Mouse (Mus musculus) forebrain, postnatal 0 days (tissue): ENCODE results near the gene Prdm16. TPM values are rescaled to one million over a fixed set of nuclear protein-coding genes. Genes with fewer than 3 reads are reported as not detected.

Experiments used
- ATAC-seq: fragments of 200-750 bp; cut with Nextera tagmentation; 2 replicates; pipeline ENCODE4 v1.8.0; 2017; ENCODE audit warnings: mild to moderate bottlenecking, moderate library complexity
- DNase-seq: peaks from one replicate; pipeline ENCODE4 v3.0.0-alpha.2; 2015
- H3K27ac ChIP-seq: fragments of 300-500 bp; sonication (generic); 2 replicates; pipeline ENCODE4 v1.5.1; 2014; ENCODE audit warnings: low read depth, mild to moderate bottlenecking, antibody characterized with exemption, low read length, moderate library complexity, mixed read lengths
- H3K27me3 ChIP-seq: fragments of 300-500 bp; sonication (generic); 2 replicates; pipeline ENCODE4 v1.6.1; 2014; ENCODE audit warnings: mild to moderate bottlenecking, low read length, mixed read lengths; ENCODE audit not compliant: insufficient read depth
- H3K36me3 ChIP-seq: fragments of 300-500 bp; sonication (generic); 2 replicates; pipeline ENCODE4 v1.6.1; 2014; ENCODE audit warnings: mild to moderate bottlenecking, moderate library complexity; ENCODE audit not compliant: insufficient read depth
- H3K4me1 ChIP-seq: fragments of 300-500 bp; sonication (generic); 2 replicates; pipeline ENCODE4 v1.6.1; 2014; ENCODE audit warnings: antibody characterized with exemption; ENCODE audit not compliant: insufficient read depth
- H3K4me2 ChIP-seq: fragments of 300-500 bp; sonication (generic); 2 replicates; pipeline ENCODE4 v1.6.1; 2014; ENCODE audit warnings: low read depth, mild to moderate bottlenecking, moderate library complexity
- H3K4me3 ChIP-seq: fragments of 300-500 bp; sonication (generic); 2 replicates; pipeline ENCODE4 v1.5.1; 2014; ENCODE audit warnings: low read depth, low read length, mixed read lengths
- H3K9ac ChIP-seq: fragments of 300-500 bp; sonication (generic); 2 replicates; pipeline ENCODE4 v1.6.1; 2014; ENCODE audit warnings: mild to moderate bottlenecking
- H3K9me3 ChIP-seq: fragments of 300-500 bp; sonication (generic); 2 replicates; pipeline ENCODE4 v1.6.1; 2016; ENCODE audit warnings: low read length
- CTCF ChIP-seq: sonication (generic); IDR thresholded peaks from 2 replicates; pipeline ENCODE4 v1.5.1; 2016; ENCODE audit warnings: antibody characterized with exemption, control low read depth, low read depth
- WGBS: fragments of 180-500 bp; shearing (Covaris S2); extraction: QIAGEN DNeasy Blood & Tissue Kit; methylation state at CpG from one replicate; pipeline ENCODE4 v1.1.7; 2014; 5-methylcytosine and 5-hydroxymethylcytosine counted together
- polyA plus RNA-seq: library from polyadenylated mRNA; unstranded; fragments of >200 nt; fragmentation: Nextera tagmentation; extraction: Ambion mirVana; gene quantifications from 2 replicates; pipeline ENCODE4 v1.2.1, GENCODE M21; 2015
- total RNA-seq: library from RNA; depleted of rRNA; stranded (reverse); fragments of >200 nt; gene quantifications from 2 replicates; pipeline ENCODE4 v1.2.3, GENCODE M21; 2014

Gene Prdm16
- total and polyA plus RNA-seq, 2 experiments from 2014 or later, result 10.7 to 16.3 TPM

- Histone ChIP-seq H3K4me1 (peaks cover 8% of the 10 kb centered on the region; the same call in 1 of the 2 replicates), H3K27ac (peak overlapping the region; percentile 16), H3K27me3 (no peaks in the 10 kb centered on the region; the same call in 1 of the 2 replicates), H3K9ac (peak overlapping the region; percentile 36), H3K36me3 (no peaks in the 10 kb centered on the region), H3K9me3 (no peaks in the 10 kb centered on the region), H3K4me2 (peak overlapping the region; percentile 44), H3K4me3 (no peak overlapping the region)
- DNase-seq, result peak; percentile 35
- TF ChIP-seq CTCF, result no peak
- 49% methylated on average over 11 of the region's 11 CpGs for WGBS
- ATAC-seq, result peak; percentile 18; the same call in 1 of the 2 replicates
Observed at GRCm38 (mm10) chr4:154557168-154557567, 79.5 kb downstream of the Prdm16 start.

- ATAC-seq, result peak; percentile 78
- 12% methylated on average over 11 of the region's 11 CpGs for WGBS
- no peaks in the 10 kb centered on the region for H3K36me3 ChIP-seq
- H3K27ac ChIP-seq, result peak overlapping the region; percentile 16; the same call in 1 of the 2 replicates
- peak overlapping the region; percentile 25; the same call in 1 of the 2 replicates for H3K4me3 ChIP-seq
- no peaks in the 10 kb centered on the region; the same call in 1 of the 2 replicates for H3K27me3 ChIP-seq
- no peak; the same call in 1 of the 2 replicates for TF ChIP-seq CTCF
- H3K4me1 ChIP-seq, result peaks cover 8% of the 10 kb centered on the region; the same call in 1 of the 2 replicates
- H3K9ac ChIP-seq, result peak overlapping the region; percentile 36
- peak; percentile 67 for DNase-seq
- peak overlapping the region; percentile 44 for H3K4me2 ChIP-seq
- no peaks in the 10 kb centered on the region for H3K9me3 ChIP-seq
Observed at GRCm38 (mm10) chr4:154556418-154556817, 80.3 kb downstream of the Prdm16 start.

GRCm38 (mm10) chr4:154549961-154550393 is 86.7 kb downstream of the Prdm16 start:
- TF ChIP-seq CTCF, result no peak

GRCm38 (mm10) chr4:154549497-154549896 is 87.2 kb downstream of the Prdm16 start:
- no peak for TF ChIP-seq CTCF
- Histone ChIP-seq H3K4me2 (peak overlapping the region; percentile 38), H3K27me3 (no peaks in the 10 kb centered on the region; the same call in 1 of the 2 replicates), H3K9me3 (no peaks in the 10 kb centered on the region), H3K4me1 (peaks cover 6% of the 10 kb centered on the region), H3K27ac (peak overlapping the region; percentile 77), H3K4me3 (no peak overlapping the region), H3K36me3 (no peaks in the 10 kb centered on the region), H3K9ac (peak overlapping the region; percentile 25; the same call in 1 of the 2 replicates)
- no peak for DNase-seq
- 20% methylated on average over 11 of the region's 11 CpGs for WGBS
- peak; percentile 44 for ATAC-seq

More at GRCm38 (mm10) chr4:154549961-154550393, 86.7 kb downstream of the Prdm16 start:
- H3K36me3 ChIP-seq, result no peaks in the 10 kb centered on the region
- no peaks in the 10 kb centered on the region; the same call in 1 of the 2 replicates for H3K27me3 ChIP-seq
- no peaks in the 10 kb centered on the region for H3K9me3 ChIP-seq
- no peak overlapping the region for H3K4me3 ChIP-seq
- DNase-seq, result peak; percentile 79
- 3% methylated on average over 17 of the region's 17 CpGs for WGBS
- peak; percentile 77 for ATAC-seq
- H3K4me2 ChIP-seq, result peak overlapping the region; percentile 38
- H3K9ac ChIP-seq, result peak overlapping the region; percentile 25
- H3K4me1 ChIP-seq, result peaks cover 6% of the 10 kb centered on the region
- peak overlapping the region; percentile 77 for H3K27ac ChIP-seq

- no peak for DNase-seq
Observed at GRCm38 (mm10) chr4:154547176-154547855, 89.4 kb downstream of the Prdm16 start.

GRCm38 (mm10) chr4:154545296-154545695 is 91.4 kb downstream of the Prdm16 start:
- ATAC-seq (no peak; the same call in 1 of the 2 replicates), DNase-seq (no peak)
- Histone ChIP-seq H3K4me2 (no peak overlapping the region), H3K36me3 (no peaks in the 10 kb centered on the region), H3K9me3 (no peaks in the 10 kb centered on the region), H3K4me1 (peaks cover 19% of the 10 kb centered on the region), H3K27me3 (no peaks in the 10 kb centered on the region), H3K4me3 (no peak overlapping the region), H3K27ac (peak overlapping the region; percentile 15; the same call in 1 of the 2 replicates), H3K9ac (no peak overlapping the region)
- 16% methylated on average over 9 of the region's 9 CpGs for WGBS
- no peak for TF ChIP-seq CTCF

More at GRCm38 (mm10) chr4:154547176-154547855, 89.4 kb downstream of the Prdm16 start:
- Histone ChIP-seq H3K4me3 (no peak overlapping the region), H3K9ac (no peak overlapping the region), H3K36me3 (no peaks in the 10 kb centered on the region), H3K27ac (no peak overlapping the region), H3K4me2 (no peak overlapping the region), H3K27me3 (no peaks in the 10 kb centered on the region), H3K4me1 (peaks cover 6% of the 10 kb centered on the region), H3K9me3 (no peaks in the 10 kb centered on the region)
- no peak for TF ChIP-seq CTCF
- ATAC-seq, result no peak
- 67% methylated on average over 21 of the region's 21 CpGs for WGBS

GRCm38 (mm10) chr4:154543921-154544320 is 92.8 kb downstream of the Prdm16 start:
- no peak for DNase-seq
- ATAC-seq, result no peak
- Histone ChIP-seq H3K27ac (no peak overlapping the region), H3K27me3 (no peaks in the 10 kb centered on the region), H3K9ac (no peak overlapping the region; the same call in 1 of the 2 replicates), H3K4me2 (peak overlapping the region; percentile 17; the same call in 1 of the 2 replicates), H3K9me3 (no peaks in the 10 kb centered on the region), H3K36me3 (no peaks in the 10 kb centered on the region), H3K4me3 (no peak overlapping the region), H3K4me1 (peaks cover 12% of the 10 kb centered on the region)
- no peak for TF ChIP-seq CTCF
- WGBS, result 19% methylated on average over 21 of the region's 21 CpGs
